Mouse (Mus musculus) limb, embryonic 14.5 days (tissue): ENCODE data around the gene Olfr49. TPM values are rescaled to one million over a fixed set of nuclear protein-coding genes. Genes with fewer than 3 reads are reported as not detected.

Source experiments
- ATAC-seq: fragments of 200-750 bp; cut with Nextera tagmentation; 2 replicates; pipeline ENCODE4 v1.8.0; 2017; ENCODE audit warnings: low read depth, moderate number of reproducible peaks, moderate TSS enrichment; ENCODE audit not compliant: low FRiP score
- DNase-seq: peaks from one replicate; pipeline ENCODE4 v3.0.0-alpha.2; 2015; ENCODE audit warnings: low spot score
- H3K27ac ChIP-seq: fragments of 300-500 bp; sonication (generic); replicated peaks from 2 replicates; pipeline ENCODE4 v1.5.1; 2014; ENCODE audit warnings: low read depth, mild to moderate bottlenecking, low read length, moderate library complexity, mixed read lengths
- H3K27me3 ChIP-seq: fragments of 300-500 bp; sonication (generic); 2 replicates; pipeline ENCODE4 v1.6.1; 2014; ENCODE audit warnings: low read length, mixed read lengths; ENCODE audit not compliant: control insufficient read depth, insufficient read depth
- H3K36me3 ChIP-seq: fragments of 300-500 bp; sonication (generic); 2 replicates; pipeline ENCODE4 v1.6.1; 2014; ENCODE audit warnings: mild to moderate bottlenecking, low read length, moderate library complexity, mixed read lengths; ENCODE audit not compliant: control insufficient read depth, insufficient read depth
- H3K4me1 ChIP-seq: fragments of 300-500 bp; sonication (generic); 2 replicates; pipeline ENCODE4 v1.6.1; 2014; ENCODE audit warnings: antibody characterized with exemption, low read length, mixed read lengths; ENCODE audit not compliant: control insufficient read depth, insufficient read depth
- H3K4me2 ChIP-seq: fragments of 300-500 bp; sonication (generic); replicated peaks from 2 replicates; pipeline ENCODE4 v1.6.1; 2014; ENCODE audit warnings: low read depth, mild to moderate bottlenecking, low read length, moderate library complexity; ENCODE audit not compliant: severe bottlenecking
- H3K4me3 ChIP-seq: fragments of 300-500 bp; sonication (generic); replicated peaks from 2 replicates; pipeline ENCODE4 v1.5.1; 2014; ENCODE audit warnings: low read length
- H3K9ac ChIP-seq: fragments of 300-500 bp; sonication (generic); 2 replicates; pipeline ENCODE4 v1.6.1; 2014; ENCODE audit warnings: mild to moderate bottlenecking, low read depth, low read length, moderate library complexity; ENCODE audit not compliant: severe bottlenecking
- H3K9me3 ChIP-seq: fragments of 300-500 bp; sonication (generic); 2 replicates; pipeline ENCODE4 v1.6.1; 2016; ENCODE audit warnings: low read length; ENCODE audit not compliant: control insufficient read depth
- POLR2A ChIP-seq: fragments of 200-500 bp; IDR thresholded peaks from 2 replicates; pipeline ENCODE4 v1.8.0; 2012; ENCODE audit warnings: inconsistent platforms, mild to moderate bottlenecking, moderate library complexity, borderline replicate concordance; ENCODE audit not compliant: insufficient read depth, insufficient read length; ENCODE audit errors: extremely low read depth
- WGBS: fragments of 180-500 bp; shearing (Covaris S2); extraction: QIAGEN DNeasy Blood & Tissue Kit; methylation state at CpG from one replicate; pipeline ENCODE4 v1.1.7; 2014; 5-methylcytosine and 5-hydroxymethylcytosine counted together
- polyA plus RNA-seq, 2 experiments: library from polyadenylated mRNA; depleted of rRNA in 1 of 2; stranded (reverse) in 1 of 2; unstranded in 1 of 2; fragments of >200 nt; fragmentation: Nextera tagmentation in 1 of 2; extraction: Ambion mirVana in 1 of 2; gene quantifications; 2 replicates each; pipeline versions ENCODE4 v1.2.1 to v1.2.3; 2012 to 2014

Olfr49 gene
- polyA plus RNA-seq, 2 experiments, result not detected

DNA sequence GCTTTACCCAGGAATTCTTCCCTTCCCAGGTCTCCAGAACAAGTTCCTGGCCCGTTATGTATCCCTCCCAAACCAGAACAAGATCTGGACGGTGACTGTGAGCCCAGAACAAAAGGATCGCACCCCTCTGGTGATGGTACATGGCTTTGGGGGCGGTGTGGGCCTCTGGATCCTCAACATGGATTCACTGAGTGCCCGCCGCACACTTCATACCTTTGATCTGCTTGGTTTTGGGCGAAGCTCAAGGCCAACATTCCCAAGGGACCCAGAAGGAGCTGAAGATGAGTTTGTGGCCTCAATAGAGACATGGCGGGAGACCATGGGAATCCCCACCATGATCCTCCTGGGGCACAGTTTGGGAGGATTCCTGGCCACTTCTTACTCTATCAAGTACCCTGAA, 22.1 kb downstream of the Olfr49 start:
- H3K9me3 ChIP-seq, result no peaks in the 10 kb centered on the region
- no peak overlapping the region for H3K4me2 ChIP-seq
- DNase-seq, result no peak
- H3K9ac ChIP-seq, result no peak overlapping the region
- H3K27ac ChIP-seq, result no peak overlapping the region
- WGBS, result 88% methylated on average over 8 of the region's 8 CpGs
- TF ChIP-seq POLR2A, result no peak
- H3K4me3 ChIP-seq, result no peak overlapping the region
- peaks cover 35% of the 10 kb centered on the region for H3K36me3 ChIP-seq
- peaks cover 12% of the 10 kb centered on the region for H3K4me1 ChIP-seq
- ATAC-seq, result no peak
- H3K27me3 ChIP-seq, result no peaks in the 10 kb centered on the region

DNA sequence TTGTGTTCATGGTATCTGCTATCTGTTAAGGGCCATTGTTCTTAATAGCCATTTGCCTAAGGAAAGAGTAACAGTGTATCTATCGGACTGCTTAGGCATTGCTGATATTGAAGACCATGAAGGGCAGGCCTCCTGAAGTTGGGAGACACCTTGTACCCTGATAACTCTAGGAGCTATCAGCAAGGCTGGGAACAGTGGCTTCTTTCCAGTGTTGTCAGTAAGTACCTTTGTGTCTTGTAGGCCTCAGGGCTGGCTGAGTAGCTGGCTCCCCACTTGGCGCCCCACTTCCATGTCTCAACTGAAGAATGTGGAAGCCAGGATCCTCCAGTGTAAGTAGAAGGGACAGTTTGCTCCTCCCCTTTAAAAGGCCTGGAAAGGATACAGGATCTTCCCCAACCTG, 23.4 kb downstream of the Olfr49 start:
- Histone ChIP-seq H3K4me2 (no peak overlapping the region), H3K27ac (no peak overlapping the region), H3K36me3 (peaks cover 24% of the 10 kb centered on the region), H3K9me3 (no peaks in the 10 kb centered on the region), H3K9ac (no peak overlapping the region), H3K4me3 (no peak overlapping the region), H3K27me3 (no peaks in the 10 kb centered on the region), H3K4me1 (peaks cover 12% of the 10 kb centered on the region)
- TF ChIP-seq POLR2A, result no peak
- ATAC-seq, result no peak
- no peak for DNase-seq
- WGBS, result 100% methylated on average over 2 of the region's 2 CpGs

DNA sequence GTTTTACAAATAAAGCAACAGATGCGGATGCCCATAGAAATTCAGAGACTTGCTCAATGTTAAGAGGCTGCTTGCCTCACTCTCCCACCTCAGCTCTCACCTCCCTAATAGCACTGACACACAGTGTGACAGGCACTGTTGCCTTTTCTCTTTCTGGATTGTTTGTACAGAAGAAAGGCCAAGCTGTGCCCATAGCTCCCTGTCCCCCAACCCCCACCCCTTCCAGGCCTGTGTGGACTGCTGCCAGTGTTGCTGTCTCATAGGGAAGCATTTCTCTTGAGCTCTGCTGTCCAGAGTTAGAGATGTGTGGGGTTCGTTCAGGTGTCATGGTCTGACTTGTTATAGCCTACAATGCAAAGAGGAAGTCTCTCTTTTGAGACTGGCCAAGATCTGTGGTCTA, 24.5 kb downstream of the Olfr49 start:
- H3K9me3 ChIP-seq, result no peaks in the 10 kb centered on the region
- peaks cover 21% of the 10 kb centered on the region for H3K36me3 ChIP-seq
- H3K4me1 ChIP-seq, result peaks cover 12% of the 10 kb centered on the region
- peak overlapping the region; percentile 50; the same call in 1 of the 2 replicates for H3K4me3 ChIP-seq
- no peak overlapping the region for H3K9ac ChIP-seq
- H3K4me2 ChIP-seq, result peak overlapping the region; percentile 66
- H3K27me3 ChIP-seq, result no peaks in the 10 kb centered on the region
- WGBS, result 71% methylated on average over 2 of the region's 2 CpGs
- no peak for ATAC-seq
- DNase-seq, result no peak
- no peak for TF ChIP-seq POLR2A
- H3K27ac ChIP-seq, result no peak overlapping the region

DNA sequence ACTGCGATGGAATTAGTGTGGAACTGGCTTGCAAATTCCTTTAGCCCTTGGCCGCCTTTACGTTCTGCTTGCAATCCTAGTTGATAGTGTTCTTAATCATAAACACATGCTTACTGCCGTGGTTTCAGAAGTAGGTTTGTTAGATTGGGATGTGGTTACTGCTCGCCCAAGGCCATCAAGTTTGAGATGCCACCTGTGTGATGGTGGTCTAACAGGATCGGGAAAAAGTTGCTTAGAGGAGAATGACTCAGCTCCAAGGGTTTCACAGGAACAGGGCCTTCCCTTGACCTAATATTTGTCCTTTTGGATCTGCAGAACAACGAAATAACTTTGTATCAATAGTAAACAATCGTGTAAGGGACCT, 25.0 kb downstream of the Olfr49 start:
- Histone ChIP-seq H3K4me2 (peak overlapping the region; percentile 66), H3K9ac (peak overlapping the region; percentile 54), H3K4me1 (peaks cover 12% of the 10 kb centered on the region), H3K36me3 (peaks cover 16% of the 10 kb centered on the region), H3K9me3 (no peaks in the 10 kb centered on the region), H3K27me3 (no peaks in the 10 kb centered on the region), H3K27ac (peak overlapping the region; percentile 65), H3K4me3 (peak overlapping the region; percentile 50)
- WGBS, result 15% methylated on average over 8 of the region's 8 CpGs
- no peak for ATAC-seq
- DNase-seq, result no peak
- TF ChIP-seq POLR2A, result no peak

DNA sequence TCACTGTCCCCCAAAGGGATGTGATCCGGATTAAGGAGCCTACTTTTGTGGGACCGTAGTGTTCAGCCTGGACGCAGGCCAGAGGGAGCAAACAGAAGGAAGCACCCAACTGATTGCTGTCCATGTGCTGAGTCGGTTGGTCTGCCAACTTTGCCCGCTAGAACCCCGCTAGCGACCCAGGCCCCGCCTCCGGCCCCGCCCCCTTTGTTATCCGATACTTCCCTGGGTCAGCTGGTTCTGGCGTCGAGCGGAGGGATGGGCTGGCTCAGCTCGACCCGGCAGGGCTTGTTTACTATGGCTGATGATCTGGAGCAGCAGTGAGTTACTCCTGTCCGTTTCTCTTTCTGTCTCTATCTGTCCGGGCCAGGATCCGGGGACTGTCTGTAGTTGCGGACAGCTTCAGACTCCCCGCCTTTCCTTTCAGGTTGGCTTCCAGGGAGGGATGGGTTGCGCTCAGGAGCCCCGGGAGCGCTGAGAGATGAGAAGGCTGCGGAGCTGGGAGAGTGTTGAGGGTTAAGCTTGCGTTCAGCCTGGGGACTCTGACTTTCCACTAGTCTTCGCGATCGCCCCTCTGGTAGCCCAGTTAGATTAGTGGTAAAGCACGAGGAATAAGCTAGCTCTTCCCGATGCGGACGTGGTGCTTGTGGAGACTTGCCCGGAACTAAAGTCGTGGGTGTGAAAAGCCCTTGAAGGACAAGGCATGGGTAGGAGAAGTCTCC, 25.6 kb downstream of the Olfr49 start:
- Histone ChIP-seq H3K4me1 (peaks cover 16% of the 10 kb centered on the region), H3K4me3 (peak overlapping the region; percentile 50), H3K27ac (peak overlapping the region; percentile 65), H3K4me2 (peak overlapping the region; percentile 66), H3K9ac (peak overlapping the region; percentile 54), H3K9me3 (no peaks in the 10 kb centered on the region), H3K36me3 (peaks cover 15% of the 10 kb centered on the region), H3K27me3 (no peaks in the 10 kb centered on the region)
- peak; percentile 94 for DNase-seq
- peak; percentile 96 for ATAC-seq
- 0 out of 2 replicates have a peak, but pooled peaks have one; percentile 17 for TF ChIP-seq POLR2A
- 0% methylated on average over 35 of the region's 35 CpGs for WGBS

DNA sequence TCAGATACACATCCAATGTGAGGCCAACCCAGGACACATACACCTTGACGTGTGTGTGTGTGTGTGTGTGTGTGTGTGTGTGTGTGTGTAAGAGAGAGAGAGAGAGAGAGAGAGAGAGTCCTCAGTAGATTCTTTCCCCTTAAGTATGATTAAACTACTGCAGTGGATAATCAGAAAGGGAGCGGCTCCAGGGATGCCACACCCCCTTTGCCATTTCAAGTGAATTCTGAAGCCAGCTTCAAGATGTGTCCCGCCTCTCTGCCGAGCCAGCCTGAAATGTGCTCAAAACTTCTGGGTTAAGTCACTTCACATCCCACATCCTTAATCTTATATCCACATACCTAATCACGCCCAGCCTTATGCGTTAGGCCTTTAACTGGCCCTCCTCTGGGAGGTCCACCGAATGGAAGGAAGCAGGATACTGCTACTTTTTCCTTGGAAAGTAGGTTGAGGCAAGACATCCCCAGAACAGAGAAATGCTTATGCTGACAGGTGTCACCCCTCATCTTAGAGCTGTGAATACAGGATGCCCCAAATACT, 26.5 kb downstream of the Olfr49 start:
- WGBS, result 62% methylated on average over 7 of the region's 7 CpGs
- H3K27me3 ChIP-seq, result no peaks in the 10 kb centered on the region
- no peak for TF ChIP-seq POLR2A
- H3K4me3 ChIP-seq, result no peak overlapping the region
- ATAC-seq (no peak), DNase-seq (no peak)
- peaks cover 8% of the 10 kb centered on the region for H3K36me3 ChIP-seq
- no peak overlapping the region for H3K9ac ChIP-seq
- H3K4me1 ChIP-seq, result peaks cover 16% of the 10 kb centered on the region
- H3K27ac ChIP-seq, result no peak overlapping the region
- no peaks in the 10 kb centered on the region for H3K9me3 ChIP-seq
- H3K4me2 ChIP-seq, result no peak overlapping the region; the same call in 1 of the 2 replicates
